Mouse (Mus musculus) right cerebral cortex, postnatal 25 days (tissue): ENCODE measurements around the gene Cbln4.

Experiments used
- DNase-seq: peaks from one replicate; pipeline ENCODE4 v3.0.0; 2022

The Cbln4 gene

DNA sequence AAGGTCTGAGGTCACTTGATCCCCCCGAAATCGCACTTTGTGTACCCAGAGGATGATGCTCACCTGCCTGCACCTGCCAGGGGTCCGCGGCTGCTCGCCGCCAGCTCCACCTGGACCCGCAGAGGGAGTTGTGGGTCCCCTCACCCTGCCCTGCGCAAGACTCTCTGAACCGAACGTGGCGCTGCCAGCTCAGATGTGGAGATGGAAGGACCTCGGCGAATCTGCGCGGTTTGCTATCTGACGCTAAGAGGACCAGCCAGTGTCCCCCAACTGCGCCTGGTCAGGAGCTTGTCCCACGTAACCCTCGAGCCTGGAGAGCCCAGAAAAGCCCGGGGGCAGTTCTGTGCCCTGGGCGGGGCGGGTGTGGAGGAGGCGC lies at the start of gene Cbln4:
Gene Cbln4 (minus strand): TSS at position 232 of the 376 bp plus-strand sequence.
- peak; percentile 42 for DNase-seq

DNA sequence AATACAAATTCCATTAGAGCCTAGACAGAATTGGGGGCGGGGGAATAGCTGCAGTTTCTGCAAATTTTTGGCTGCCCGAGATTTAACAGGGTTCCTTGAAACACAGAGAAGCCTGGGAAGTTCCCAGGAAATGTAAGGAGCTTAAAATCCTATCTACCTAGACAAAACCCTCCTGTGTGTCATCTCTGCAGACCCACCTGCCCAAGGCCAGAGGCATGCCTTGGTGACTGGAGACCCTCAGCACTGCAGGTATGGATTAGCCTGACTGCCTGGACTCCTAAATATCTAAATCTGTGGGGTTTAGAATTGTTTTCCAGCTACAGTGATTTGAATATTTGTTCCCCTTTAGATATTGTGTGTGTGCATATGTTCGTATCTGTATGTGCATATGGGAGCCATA lies 35.3 kb upstream of the Cbln4 start:
- no peak for DNase-seq

DNA sequence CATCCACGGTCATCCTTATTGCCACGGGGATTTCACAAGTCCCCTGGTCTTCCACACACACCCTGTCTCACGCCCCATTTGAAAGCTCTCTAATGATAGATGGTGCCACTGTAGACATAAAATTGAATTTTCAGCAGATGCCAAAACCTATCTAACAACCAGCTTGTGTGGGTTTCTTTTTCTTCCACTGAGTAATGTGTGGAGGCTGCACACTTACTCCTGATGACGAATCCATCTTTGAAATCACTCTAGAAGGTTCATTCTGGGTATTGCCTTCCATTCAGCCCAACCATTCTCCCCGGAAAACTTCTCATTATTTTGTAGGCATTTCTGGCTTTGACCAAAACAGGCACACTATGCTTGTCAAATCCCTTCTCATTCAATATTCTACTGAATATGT lies 33.0 kb upstream of the Cbln4 start:
- no peak for DNase-seq

DNA sequence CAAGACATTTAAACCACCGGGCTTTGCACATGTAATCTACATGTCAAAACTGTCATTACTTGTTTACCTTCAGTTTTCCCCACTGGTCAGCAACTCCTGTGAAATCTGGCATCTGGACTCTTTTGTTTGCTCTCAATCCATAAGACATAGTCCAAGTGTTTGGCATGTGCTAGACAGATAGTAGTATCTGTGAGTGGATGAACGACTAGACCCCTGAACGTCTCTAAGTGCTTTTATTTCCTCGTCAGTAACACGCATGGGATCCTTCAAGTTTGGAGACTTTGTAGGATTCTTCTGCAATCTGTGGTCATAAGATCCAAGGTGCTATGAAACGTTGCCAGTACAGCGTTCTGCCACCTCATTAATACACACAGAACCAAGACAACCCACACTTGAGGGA lies 19.6 kb upstream of the Cbln4 start:
- DNase-seq, result no peak

DNA sequence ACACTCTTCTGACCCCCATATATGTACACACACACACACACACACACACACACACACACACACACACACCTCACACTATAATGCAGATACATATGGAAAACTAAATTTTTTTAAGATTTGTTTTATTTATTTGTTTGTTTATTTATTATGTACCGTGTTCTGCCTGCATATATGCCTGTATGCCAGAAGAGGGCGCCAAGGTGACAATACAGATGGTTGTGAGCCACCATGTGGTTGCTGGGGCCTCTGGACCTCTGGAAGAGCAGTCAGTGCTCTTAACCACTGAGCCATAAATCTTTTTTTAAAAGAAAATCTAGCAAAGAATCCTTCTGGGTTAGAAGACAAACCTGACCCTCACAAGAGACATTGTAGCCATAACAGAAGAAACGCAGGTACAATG lies 16.5 kb upstream of the Cbln4 start:
- DNase-seq, result no peak

DNA sequence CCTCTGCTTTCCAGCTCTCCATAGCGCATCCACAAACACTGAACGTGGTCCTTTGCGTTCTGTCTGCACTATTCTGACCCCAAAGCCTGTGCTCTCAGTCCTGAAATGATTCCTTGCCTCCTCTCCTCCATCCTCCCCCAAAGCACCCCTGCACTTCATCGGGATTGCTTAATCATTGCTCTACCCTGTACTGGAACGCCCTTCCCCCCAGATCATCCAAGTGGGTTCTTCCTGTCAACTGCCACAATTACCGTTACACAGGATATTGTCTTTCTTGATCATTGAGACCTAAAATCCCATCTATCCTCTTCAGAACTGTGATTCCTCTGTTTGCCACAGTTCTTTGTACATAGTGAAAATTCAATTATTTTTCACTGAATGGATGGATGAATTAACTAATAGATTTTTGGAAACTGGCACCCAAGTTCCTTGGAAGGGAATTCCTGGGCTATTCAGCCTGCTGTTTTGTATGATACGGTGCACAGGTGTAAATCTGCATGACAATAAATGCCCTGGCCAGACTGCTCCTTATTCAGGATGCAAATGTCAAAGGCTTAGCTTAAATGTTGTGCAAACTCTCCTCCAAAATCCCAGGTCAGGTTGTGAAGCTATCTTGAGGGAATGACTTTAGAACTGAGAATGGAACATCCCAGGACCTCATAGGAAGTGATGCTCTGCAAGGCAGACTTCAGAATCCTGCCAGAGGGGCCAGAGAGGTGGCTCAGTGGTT lies 15.8 kb upstream of the Cbln4 start:
- no peak for DNase-seq

DNA sequence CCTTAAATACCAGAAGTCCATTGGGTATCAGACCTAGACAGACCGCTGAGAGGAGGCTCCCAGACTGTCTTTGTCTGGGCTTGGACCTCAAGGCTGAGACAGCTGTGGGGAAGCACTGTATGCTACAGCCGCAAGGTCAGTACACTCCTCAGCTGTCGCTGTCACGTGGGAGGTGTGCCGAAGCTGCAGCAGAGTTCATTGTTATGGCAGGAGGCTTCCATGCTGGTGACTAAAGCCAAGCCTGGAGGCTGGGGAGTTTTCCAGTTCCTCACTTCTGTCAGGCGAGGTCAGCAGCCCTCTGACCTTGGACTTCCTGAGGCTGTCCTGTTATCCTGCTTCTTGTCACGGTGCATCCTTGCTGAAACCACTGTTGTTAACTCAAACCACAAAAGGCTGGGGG lies 2.7 kb upstream of the Cbln4 start:
- no peak for DNase-seq

DNA sequence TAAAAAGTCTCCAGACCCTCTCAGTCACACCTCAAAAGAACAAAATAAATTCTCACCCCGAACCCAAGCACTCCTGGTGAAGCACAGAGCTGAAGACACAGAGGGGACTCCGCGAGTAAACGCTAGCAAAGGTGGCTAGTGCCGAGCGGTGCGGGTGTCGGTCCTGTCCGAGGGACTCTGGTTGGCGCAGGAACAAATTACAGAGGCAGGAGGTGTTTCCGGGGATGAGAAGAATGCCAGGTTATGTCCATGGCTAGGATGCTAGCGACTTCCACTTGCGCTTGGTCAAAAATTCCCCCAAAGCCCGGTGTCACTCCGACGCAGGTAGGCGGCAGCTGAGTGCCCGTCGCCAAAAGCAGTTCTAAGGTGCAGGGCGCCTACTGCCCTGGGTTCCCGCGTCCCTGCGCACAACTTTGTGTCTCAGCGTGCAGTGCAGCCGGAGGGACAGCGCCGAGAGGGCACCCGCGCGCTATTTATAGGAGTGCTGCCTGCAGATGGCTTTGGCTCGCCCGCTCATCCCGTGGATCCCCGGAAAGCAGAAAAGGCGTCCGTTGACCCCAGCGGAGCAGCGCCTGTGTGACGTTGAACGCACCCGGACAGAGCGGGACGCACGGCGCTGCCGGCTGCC lies 545 bp downstream of the Cbln4 start:
- DNase-seq, result peak; percentile 33

DNA sequence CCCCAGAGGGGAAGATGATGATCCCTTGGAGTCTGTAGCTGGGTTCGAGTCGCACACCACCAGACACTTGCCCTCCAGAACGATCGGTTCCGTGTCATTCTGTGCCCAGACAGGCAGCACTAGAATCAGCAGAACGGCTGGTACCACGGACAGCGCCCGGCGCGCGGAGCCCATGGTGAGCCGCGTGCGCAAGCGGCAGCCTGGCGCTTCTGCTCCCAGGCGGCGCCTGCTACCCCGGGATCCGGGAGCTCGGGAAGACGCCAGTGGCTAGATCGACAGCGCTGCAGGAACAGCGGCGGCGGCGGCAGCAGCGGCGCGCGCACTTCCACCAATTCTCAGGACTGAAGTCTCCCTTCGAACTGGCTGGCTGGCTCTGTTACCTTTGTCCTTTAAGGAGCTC lies 1.1 kb downstream of the Cbln4 start:
- DNase-seq, result peak; percentile 72

DNA sequence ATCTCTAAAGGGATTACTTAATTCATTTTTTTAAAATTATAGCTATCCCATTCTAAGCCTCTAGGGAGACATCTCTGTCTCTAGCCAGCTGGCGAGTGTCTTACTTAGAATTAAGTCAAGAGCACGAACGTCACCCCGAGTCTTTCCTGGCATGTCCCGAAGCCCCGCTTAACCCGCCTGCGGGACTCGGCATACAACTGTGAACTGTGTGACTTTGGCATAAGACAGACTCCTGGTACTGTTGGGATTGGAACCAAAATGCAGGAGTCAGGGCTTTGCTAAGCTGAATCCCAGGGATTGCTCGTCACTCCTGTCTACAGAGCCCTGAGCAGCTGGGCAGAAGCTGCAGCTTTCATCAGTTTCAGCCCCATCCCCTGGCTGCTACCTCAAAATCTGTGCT lies 2.4 kb downstream of the Cbln4 start:
- peak; percentile 22 for DNase-seq

DNA sequence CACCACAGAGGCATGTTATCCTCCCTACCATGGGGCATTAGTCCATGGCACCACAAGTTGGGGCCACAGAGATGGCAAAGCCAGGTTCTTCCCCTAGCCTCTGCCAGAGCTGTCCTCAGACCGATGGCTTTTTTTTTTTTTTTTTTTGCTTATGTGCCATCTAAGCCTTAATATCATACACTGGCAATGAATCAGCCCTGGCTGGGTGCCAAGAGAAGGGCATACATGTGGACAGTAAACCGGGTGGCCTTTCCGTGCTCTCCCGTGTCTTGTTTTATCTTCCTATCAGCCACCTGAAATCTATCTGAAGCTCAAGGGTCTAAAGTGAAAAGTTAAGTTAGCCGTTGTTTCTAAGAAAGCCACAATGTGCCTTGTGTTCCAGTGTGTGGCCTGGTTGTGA lies 3.7 kb downstream of the Cbln4 start:
- no peak for DNase-seq

DNA sequence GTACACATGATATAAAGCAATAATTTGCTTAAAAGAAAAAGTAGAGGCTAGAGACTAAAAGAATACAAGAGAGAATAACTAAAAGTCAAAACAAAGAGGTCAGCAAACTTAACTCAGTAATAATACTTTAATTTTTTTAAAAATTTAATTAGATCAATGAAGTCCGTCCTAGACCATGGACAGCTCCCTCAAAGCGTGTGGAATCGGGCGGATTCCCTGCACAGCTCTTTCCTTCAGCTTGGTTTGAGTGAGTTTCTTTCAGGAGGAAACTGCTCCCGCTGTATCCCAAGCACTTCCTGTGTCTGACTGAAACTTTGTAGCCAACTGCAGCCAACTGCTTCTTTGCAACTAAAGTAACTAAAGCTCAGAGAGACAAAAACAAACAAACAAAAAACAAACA lies 9.0 kb downstream of the Cbln4 start:
- no peak for DNase-seq

DNA sequence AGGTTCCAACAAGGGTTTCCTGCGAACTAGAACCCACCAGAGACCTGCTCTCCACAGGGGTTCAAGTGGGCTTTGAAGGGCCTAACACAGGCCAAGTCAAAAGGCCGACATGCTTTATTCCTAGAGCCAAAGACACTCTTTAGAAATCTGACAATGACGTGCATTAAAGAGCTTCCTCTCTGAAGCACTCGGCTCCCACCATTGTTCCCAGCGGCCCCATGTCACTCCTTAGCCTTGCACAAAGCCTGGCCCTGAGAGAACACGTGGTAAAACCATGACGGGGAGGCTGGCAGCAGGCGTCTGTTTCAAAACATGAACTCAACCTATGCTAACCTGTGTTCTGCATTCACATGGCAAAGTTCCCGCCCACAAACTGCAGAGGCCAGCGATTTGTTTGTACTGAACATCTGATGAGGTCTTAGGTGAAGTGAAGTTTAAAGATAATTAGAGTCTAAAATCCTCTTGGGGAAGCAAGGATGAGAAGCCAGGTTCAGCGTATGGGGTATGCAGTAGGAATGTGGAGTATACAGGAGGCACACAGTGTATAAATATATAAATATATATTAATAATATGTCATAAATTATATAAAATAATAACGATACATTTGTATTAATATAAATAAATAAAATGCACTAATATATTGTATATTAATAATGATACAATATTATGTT lies 17.7 kb downstream of the Cbln4 start:
- DNase-seq, result no peak

DNA sequence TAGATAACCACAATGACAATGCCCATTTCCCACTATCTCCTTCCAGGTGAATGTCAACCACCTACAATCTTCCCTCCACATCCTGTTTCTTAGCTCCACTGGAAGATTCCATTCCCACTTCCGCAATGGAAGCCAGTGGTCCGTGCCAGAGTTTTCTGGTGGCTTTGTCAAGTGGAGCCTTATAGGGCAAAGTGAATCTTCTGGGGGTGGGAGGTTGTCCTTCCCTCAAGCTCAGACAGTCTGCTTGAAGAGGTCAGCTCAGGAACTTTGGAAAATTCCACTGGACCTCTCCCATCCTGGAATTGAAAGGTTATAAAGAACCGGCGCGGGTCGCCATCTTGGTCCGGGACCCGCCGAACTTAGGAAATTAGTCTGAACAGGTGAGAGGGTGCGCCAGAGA lies 36.5 kb downstream of the Cbln4 start:
- DNase-seq, result no peak

DNA sequence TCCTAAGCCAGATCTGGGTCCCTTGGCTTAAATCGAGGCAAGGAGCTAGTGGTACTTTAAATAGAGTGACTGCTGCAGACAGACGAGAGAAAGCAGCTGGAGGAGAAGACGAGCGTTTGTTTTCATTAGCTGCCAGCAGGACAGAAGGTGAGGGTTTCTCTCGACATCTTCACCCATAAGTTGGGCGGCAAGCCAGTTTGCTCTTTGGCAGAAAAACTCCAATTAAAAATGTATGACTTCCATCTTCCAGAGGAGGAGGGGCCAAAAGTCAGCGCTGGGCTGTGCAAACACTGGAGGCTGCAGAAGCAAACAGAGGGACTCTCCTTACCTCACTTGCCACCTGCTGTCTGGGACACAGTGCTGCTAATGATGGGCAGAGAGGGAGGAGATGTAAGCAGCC lies 37.3 kb downstream of the Cbln4 start:
- no peak for DNase-seq

DNA sequence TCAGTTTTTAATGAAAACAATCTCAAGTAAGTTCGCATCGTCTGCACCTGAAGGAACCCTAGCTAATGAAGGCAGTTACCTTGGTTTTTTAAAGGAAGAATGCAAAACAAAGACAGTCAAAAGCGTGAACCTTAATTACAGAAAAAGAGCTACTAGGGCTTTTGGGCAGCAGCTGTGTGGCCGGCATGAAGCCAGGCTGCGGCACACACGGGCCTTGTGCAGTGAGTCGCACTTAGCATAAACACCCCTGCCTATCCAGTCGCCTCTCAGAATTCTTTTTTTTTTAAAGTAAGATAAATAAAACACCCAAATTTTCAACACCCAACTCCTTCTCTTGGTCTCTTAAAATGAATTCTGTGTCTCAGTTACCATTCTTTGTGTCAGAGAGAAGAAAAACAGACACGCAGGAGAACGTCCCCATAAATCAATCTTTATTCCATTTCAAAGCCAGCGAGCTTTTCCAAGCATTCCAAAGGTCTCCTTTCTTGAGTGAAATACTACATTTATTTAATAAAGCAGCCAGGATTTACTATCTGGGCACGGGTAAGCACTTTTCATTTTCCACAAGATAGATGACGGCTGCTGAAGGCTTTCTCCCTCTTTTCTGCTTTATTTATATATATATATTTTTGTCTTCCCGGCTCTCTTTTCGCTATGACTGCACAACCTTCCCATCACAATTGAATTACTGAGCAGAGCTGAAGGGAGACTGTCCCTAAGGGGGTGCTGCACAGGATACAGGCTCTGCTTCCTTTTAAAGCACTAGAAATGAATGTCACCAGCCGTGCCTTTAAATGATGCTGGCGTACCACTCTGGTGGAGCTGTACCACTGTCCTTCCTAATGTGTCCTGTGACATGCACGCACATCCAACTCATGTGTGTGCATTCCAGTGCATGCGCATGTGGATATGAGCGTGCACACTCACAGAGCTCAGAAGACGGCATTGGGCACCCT lies 39.0 kb downstream of the Cbln4 start:
- no peak for DNase-seq

DNA sequence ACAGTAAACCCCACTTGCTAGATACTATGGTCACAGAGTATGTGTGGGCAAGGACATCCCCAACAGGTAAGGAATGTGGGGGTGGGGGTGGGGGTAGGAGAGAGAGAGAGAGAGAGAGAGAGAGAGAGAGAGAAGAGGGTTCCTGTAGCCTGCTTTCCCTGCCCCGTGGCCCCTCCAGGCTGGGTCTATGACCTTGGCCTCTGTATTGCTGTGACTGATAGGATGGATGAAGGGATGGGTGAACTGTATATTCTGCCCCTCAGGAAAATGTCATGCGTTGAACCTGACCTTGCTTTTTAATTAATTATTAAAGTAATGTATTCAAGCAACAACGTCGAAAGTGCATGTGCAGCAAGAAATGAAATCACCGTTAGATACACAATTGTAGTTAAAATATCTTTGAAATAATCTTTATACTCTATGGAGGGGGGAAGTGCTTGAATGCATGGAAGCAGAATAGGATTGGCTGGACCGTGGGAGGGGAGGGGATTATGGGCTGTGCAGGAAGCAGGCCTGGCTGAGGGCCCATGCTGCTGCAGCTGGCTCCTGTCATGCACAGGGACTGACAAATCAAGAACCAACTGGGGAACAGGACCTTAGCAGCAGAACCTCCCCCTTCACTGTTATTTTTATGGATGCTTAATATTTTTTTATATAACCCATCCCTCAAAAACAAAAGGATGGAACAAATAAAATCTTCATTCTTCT lies 46.1 kb downstream of the Cbln4 start:
- DNase-seq, result no peak

DNA sequence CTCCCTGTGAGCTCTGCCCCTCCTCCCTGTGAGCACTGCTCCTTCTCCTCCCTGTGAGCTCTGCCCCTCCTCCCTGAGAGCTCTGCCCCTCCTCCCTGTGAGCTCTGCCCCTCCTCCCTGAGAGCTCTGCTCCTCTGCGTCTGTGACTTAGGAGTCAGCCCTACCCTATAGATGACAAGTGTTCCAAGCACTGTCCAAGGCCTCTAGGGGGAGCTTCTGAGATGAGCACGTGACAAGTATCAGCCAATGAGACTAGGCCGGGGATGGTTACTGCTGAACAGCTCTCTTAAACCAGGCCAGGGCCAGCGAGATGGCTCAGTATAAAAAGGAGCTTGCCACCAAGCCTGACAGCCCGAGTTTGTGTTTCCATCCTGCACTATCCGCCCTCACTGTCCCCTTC lies 48.4 kb downstream of the Cbln4 start:
- no peak for DNase-seq

DNA sequence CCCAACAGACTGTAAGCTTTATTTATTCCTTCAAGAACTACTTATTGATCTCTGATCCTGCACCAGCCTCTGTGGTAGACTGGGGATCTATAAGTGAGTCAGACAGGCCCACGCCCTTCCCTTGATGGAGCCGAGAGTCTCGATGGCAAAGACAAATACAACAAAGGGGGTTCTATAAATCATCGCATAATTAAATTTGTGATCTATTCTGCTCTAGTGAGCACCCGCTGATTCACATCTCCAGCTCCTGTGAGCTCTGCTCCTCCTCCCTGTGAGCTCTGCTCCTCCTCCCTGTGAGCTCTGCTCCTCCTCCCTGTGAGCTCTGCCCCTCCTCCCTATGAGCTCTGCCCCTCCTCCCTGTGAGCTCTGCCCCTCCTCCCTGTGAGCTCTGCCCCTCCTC lies 49.0 kb downstream of the Cbln4 start:
- DNase-seq, result no peak

DNA sequence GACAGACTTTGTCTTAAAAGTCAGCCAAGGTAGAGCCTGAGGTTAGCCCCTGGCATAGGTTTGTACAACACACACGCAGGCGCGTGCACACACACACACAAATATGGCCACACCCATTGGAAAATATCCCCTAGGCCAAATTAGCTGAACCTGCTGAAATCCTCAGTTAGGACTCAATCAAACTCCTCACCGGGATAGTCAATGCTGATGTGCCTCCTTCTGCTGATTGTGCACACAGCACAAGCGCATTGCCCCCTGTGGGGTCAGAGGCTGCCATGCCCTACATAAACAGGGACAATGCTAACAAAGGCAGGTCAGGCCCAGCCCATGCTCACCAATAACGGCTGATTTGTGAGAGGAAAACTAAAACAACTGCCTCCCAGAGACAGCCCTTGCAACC lies 56.6 kb downstream of the Cbln4 start:
- DNase-seq, result no peak
